Mouse (Mus musculus) liver, embryonic 16.5 days (tissue): ENCODE results near the gene Vdac1. TPM values are rescaled to one million over a fixed set of nuclear protein-coding genes. Genes with fewer than 3 reads are reported as not detected.

Experiments used
- ATAC-seq: fragments of 200-750 bp; cut with Nextera tagmentation; 2 replicates; pipeline ENCODE4 v1.8.0; 2017; ENCODE audit warnings: low read depth, mild to moderate bottlenecking, moderate number of reproducible peaks, moderate library complexity
- H3K27ac ChIP-seq: fragments of 300-500 bp; sonication (generic); 2 replicates; pipeline ENCODE4 v1.5.1; 2014; ENCODE audit warnings: mild to moderate bottlenecking, low read length
- H3K27me3 ChIP-seq: fragments of 300-500 bp; sonication (generic); 2 replicates; pipeline ENCODE4 v1.6.1; 2014; ENCODE audit warnings: low read depth, low read length, mixed read lengths; ENCODE audit not compliant: control insufficient read depth, insufficient read depth
- H3K36me3 ChIP-seq: fragments of 300-500 bp; sonication (generic); 2 replicates; pipeline ENCODE4 v1.6.1; 2014; ENCODE audit warnings: mild to moderate bottlenecking; ENCODE audit not compliant: control insufficient read depth, insufficient read depth
- H3K4me1 ChIP-seq: fragments of 300-500 bp; sonication (generic); 2 replicates; pipeline ENCODE4 v1.6.1; 2014; ENCODE audit warnings: low read depth, low read length, mixed read lengths; ENCODE audit not compliant: control insufficient read depth
- H3K4me2 ChIP-seq: fragments of 300-500 bp; sonication (generic); 2 replicates; pipeline ENCODE4 v1.6.1; 2014; ENCODE audit warnings: low read depth, low read length, mixed read lengths
- H3K4me3 ChIP-seq: fragments of 300-500 bp; sonication (generic); 2 replicates; pipeline ENCODE4 v1.5.1; 2014; ENCODE audit warnings: low read depth, mild to moderate bottlenecking, low read length
- H3K9ac ChIP-seq: fragments of 300-500 bp; sonication (generic); 2 replicates; pipeline ENCODE4 v1.6.1; 2014; ENCODE audit warnings: low read depth, low read length
- H3K9me3 ChIP-seq: fragments of 300-500 bp; sonication (generic); replicated peaks from 2 replicates; pipeline ENCODE4 v1.6.1; 2016; ENCODE audit warnings: low read length; ENCODE audit not compliant: control insufficient read depth
- WGBS: fragments of 180-500 bp; shearing (Covaris S2); extraction: QIAGEN DNeasy Blood & Tissue Kit; methylation state at CpG from one replicate; pipeline ENCODE4 v1.1.7; 2014; ENCODE audit not compliant: insufficient replicate concordance; 5-methylcytosine and 5-hydroxymethylcytosine counted together
- polyA plus RNA-seq: library from polyadenylated mRNA; unstranded; fragments of >200 nt; fragmentation: Nextera tagmentation; extraction: Ambion mirVana; gene quantifications from 2 replicates; pipeline ENCODE4 v1.2.1, GENCODE M21; 2015

Vdac1 gene
- polyA plus RNA-seq, 1 experiment from 2014 or later, result 121 TPM

DNA sequence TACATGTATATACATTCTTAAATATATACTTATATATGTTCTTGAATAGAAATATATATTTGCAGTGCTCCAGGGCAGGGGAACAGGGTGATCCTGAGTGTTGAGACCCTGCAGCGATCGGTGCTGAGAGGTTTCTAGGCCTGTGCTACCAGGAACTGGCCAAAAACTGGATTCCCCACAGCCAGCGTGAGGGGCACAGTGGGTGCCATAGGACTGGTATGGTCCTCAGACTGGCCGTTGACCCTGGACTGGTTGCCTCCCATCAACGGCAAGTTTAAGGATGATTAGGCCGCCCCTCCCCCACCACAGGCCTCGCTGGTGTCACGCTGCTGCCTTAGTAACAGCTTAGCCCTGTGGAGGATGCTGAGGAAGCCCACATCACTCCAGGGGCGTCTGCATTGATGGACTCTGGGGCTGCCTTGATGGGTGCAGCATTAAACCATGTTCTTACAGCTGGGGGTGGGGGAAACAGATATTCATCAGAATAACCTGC lies 44.6 kb downstream of the Vdac1 start:
- H3K36me3 ChIP-seq, result peaks cover 20% of the 10 kb centered on the region
- H3K4me2 ChIP-seq, result no peak overlapping the region
- 69% methylated on average over 9 of the region's 9 CpGs for WGBS

DNA sequence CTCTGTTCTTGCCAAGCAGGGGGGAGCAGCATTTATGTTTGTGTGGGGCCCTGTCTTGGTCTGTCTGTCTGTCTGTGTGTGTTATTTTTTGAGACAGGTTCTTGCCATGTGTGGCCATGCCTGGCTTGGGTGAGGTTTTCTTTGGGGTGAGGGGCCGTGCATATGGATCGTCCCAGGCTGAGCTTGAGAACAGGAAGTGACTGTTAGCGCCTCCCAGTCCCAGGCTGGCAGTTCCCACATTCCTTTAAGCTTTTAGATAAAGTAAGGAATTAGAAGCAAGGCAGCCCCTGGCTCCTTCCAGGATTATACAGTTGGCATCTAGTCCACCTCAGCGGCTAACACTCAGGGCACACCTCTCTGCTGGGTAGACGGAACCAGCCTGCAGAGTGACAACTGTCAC lies 48.7 kb downstream of the Vdac1 start:
- Histone ChIP-seq H3K4me1 (no peaks in the 10 kb centered on the region), H3K27me3 (no peaks in the 10 kb centered on the region), H3K9ac (no peak overlapping the region), H3K4me3 (no peak overlapping the region), H3K27ac (no peak overlapping the region), H3K36me3 (peaks cover 14% of the 10 kb centered on the region), H3K9me3 (no peaks in the 10 kb centered on the region), H3K4me2 (no peak overlapping the region)
- no peak for ATAC-seq
- WGBS, result 54% methylated on average over 5 of the region's 5 CpGs

More for the DNA sequence above, 44.6 kb downstream of the Vdac1 start:
- no peaks in the 10 kb centered on the region for H3K27me3 ChIP-seq
- ATAC-seq, result no peak
- no peak overlapping the region for H3K4me3 ChIP-seq
- no peak overlapping the region for H3K9ac ChIP-seq
- no peak overlapping the region for H3K27ac ChIP-seq
- H3K4me1 ChIP-seq, result peaks cover 6% of the 10 kb centered on the region
- H3K9me3 ChIP-seq, result no peaks in the 10 kb centered on the region

DNA sequence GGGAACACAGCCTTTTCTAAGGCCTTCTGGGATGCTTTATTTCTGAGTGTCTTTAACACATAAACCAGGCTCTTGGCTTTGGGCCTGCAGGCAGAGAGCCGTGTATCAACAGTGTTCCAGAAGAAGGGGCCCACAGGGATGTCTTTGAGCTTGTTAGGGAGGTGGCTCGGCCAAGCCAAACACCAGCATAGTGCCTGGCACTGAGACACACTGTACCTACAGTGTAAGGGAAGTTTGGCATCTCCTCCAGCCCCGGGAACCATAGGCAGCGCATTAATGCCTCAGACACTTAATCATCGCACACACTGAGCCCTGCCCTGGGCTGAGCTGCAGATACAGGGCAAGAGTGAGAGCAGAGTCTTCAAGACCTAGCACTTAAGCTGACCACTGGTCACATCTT lies 57.7 kb downstream of the Vdac1 start:
- Histone ChIP-seq H3K9ac (no peak overlapping the region), H3K27ac (no peak overlapping the region), H3K4me1 (no peaks in the 10 kb centered on the region), H3K9me3 (no peaks in the 10 kb centered on the region), H3K4me3 (no peak overlapping the region), H3K4me2 (no peak overlapping the region), H3K27me3 (no peaks in the 10 kb centered on the region; the same call in 1 of the 2 replicates), H3K36me3 (no peaks in the 10 kb centered on the region)
- no peak for ATAC-seq
- WGBS, result 72% methylated on average over 5 of the region's 5 CpGs

DNA sequence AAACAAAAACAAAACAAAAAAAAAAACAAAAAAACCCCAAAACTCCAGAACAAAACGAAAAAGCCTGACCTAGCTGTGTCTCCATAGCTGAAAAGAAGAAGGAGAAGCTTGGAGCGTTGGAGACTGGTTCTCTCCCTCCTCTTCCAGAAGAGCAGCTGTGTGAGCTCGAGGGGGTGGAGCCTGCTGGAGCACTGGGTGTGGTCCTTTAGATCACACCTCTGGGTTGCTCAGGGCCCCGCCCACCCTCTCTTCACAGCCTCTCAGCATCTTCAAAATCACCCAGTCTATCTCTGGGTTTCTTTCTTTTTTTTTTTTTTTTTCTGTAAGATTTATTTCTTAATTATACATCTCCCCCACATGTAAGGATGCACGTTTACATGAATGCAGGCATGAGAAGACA lies 58.6 kb downstream of the Vdac1 start:
- no peaks in the 10 kb centered on the region for H3K9me3 ChIP-seq
- ATAC-seq, result no peak
- H3K4me3 ChIP-seq, result no peak overlapping the region
- no peaks in the 10 kb centered on the region; the same call in 1 of the 2 replicates for H3K27me3 ChIP-seq
- no peak overlapping the region for H3K27ac ChIP-seq
- H3K4me1 ChIP-seq, result no peaks in the 10 kb centered on the region
- H3K4me2 ChIP-seq, result no peak overlapping the region
- H3K9ac ChIP-seq, result no peak overlapping the region
- no peaks in the 10 kb centered on the region for H3K36me3 ChIP-seq
- 28% methylated on average over 5 of the region's 5 CpGs for WGBS

DNA sequence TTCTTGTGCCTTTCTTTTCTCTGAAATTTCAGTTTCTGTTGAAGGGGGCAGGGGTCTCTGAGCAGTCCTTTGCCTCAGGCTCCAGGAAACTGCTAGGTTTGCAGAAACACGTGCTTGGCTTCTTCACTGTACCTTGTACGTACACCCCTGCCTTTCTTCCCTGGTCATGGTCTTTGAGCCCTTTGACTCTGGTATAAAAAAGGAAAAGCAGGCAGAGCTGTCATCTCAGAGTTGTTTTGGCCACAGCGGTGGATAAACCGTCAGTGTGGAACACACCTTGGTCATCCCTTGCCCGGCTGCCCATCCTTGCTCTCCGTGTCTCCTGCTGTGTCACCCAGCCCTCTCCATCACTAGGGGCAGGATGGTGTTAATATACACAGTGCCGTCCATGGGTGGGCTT lies 59.2 kb downstream of the Vdac1 start:
- no peaks in the 10 kb centered on the region for H3K9me3 ChIP-seq
- no peak for ATAC-seq
- H3K36me3 ChIP-seq, result no peaks in the 10 kb centered on the region
- H3K4me2 ChIP-seq, result no peak overlapping the region
- 68% methylated on average over 7 of the region's 7 CpGs for WGBS
- no peak overlapping the region for H3K4me3 ChIP-seq
- no peaks in the 10 kb centered on the region; the same call in 1 of the 2 replicates for H3K27me3 ChIP-seq
- H3K4me1 ChIP-seq, result no peaks in the 10 kb centered on the region
- H3K9ac ChIP-seq, result no peak overlapping the region
- H3K27ac ChIP-seq, result no peak overlapping the region

DNA sequence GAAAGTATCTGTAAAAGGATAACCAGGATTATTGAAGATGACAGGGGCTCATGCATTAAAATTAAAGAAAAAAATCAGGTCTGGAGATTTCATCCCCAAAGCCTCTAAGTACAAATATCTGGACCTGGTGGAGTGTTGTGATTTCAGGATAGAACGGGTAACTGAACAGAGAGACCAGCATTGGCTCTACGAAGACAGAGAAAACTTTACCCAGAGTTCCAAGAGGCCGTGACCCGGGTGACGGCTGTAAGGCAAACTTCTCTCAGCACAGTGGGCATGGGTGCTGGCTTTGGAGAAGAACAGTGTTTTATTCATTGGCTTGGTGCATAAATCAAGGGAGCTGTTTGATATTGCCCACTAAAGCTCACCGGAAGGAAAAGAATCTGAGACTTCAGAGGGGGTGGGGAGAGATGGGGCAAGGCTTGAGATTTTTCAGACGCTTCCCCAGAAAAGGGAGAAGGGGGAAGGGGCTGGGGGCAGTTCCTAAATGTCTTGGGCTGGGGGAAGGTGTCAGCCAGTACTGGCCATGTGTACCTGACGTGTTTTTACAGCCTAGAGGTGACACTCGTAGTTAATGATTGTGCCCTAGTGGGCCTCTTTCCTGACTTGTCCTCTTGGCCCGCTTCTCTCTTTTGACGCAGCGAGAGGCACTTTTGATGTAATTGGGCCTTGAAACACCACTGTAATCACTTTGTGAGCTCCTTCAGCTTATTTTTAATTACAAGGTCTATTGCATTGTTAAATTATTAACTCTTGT lies 59.8 kb downstream of the Vdac1 start:
- no peak for ATAC-seq
- H3K4me3 ChIP-seq, result no peak overlapping the region
- H3K9me3 ChIP-seq, result no peaks in the 10 kb centered on the region
- 65% methylated on average over 12 of the region's 12 CpGs for WGBS
- no peak overlapping the region for H3K9ac ChIP-seq
- H3K27me3 ChIP-seq, result no peaks in the 10 kb centered on the region; the same call in 1 of the 2 replicates
- no peaks in the 10 kb centered on the region for H3K4me1 ChIP-seq
- no peak overlapping the region for H3K4me2 ChIP-seq
- H3K27ac ChIP-seq, result no peak overlapping the region
- no peaks in the 10 kb centered on the region for H3K36me3 ChIP-seq

DNA sequence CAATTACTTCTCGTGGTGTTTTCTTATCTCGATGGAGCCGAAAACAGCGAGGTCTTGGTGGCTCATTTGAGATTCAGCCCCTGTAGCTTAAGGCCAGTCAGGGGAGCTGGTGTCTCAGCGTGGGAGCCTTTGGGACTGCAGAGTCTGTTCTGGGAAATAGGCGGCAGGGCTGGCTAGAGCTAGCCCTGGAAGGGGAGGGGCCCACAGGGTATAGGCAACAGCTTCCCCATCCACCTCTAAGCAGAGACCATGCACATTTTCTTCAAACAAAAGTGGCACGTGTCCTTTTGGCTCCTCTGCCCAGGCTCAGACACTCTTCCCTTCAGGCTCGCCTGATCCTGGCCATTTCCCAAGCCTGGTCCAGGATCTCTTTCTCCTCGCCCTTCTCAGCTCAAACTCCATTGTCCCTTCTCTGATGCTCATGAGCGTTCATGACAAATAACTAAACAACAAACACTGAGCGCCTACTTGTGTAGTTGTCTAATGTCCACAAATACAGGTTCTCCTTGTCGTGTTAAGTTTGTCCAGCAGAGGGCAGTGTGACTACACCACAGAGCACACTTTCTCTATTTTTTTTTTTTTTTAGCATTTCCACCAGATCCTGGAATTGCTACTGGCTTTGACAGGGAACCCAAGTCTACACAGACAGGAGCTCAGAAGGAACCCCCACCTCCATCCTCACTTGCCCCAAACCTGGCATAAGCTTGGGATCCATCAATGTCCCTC lies 60.6 kb downstream of the Vdac1 start:
- no peak for ATAC-seq
- no peak overlapping the region for H3K4me3 ChIP-seq
- no peaks in the 10 kb centered on the region for H3K36me3 ChIP-seq
- no peak overlapping the region for H3K27ac ChIP-seq
- 27% methylated on average over 12 of the region's 12 CpGs for WGBS
- no peaks in the 10 kb centered on the region for H3K4me1 ChIP-seq
- no peak overlapping the region for H3K9ac ChIP-seq
- H3K9me3 ChIP-seq, result no peaks in the 10 kb centered on the region
- H3K4me2 ChIP-seq, result no peak overlapping the region
- H3K27me3 ChIP-seq, result no peaks in the 10 kb centered on the region; the same call in 1 of the 2 replicates

DNA sequence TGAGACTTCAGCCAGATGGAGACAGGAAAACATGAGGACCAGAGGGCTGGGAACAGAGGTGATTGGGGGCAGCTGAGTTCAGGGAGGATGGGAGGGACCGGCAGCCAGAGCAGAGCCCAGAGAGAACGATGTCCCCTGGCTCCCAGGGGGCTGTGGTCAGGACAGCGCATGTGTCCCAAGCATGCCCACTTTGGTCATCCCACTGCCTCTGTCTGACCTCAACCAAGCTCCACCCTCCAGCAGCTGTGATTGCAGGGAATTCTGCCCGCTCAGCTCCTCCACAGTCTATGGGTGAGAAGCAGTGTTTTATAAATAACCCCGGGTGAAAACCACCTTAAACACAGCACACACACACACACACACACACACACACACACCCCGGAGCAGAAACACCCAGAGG lies 68.8 kb downstream of the Vdac1 start:
- Histone ChIP-seq H3K4me1 (no peaks in the 10 kb centered on the region), H3K36me3 (no peaks in the 10 kb centered on the region), H3K27me3 (no peaks in the 10 kb centered on the region), H3K27ac (no peak overlapping the region), H3K4me3 (no peak overlapping the region), H3K9ac (no peak overlapping the region), H3K9me3 (no peaks in the 10 kb centered on the region), H3K4me2 (no peak overlapping the region)
- 60% methylated on average over 6 of the region's 6 CpGs for WGBS
- ATAC-seq, result no peak

DNA sequence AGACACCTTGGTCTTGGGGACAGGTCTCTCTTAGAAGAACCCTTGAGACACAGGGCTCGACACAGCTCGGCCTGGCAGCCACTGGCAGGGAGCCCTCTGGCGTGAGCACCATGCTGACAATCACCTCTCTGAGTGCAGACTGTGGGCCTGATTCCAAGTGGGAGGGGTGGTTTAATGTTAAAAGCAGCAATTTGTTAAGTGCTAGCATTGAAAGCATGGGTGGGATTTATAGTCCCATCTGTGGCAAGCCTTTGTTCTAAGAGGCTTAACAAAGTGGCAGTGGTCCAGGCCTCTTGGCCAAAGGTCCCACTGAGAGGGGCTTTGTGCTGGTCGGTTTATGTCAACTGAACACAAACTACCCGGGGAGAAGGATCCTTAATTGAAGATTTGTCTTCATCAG lies 70.9 kb downstream of the Vdac1 start:
- no peak for ATAC-seq
- H3K4me1 ChIP-seq, result no peaks in the 10 kb centered on the region
- 47% methylated on average over 5 of the region's 5 CpGs for WGBS

More for the DNA sequence above, 70.9 kb downstream of the Vdac1 start:
- H3K27ac ChIP-seq, result no peak overlapping the region
- no peak overlapping the region for H3K9ac ChIP-seq
- H3K4me3 ChIP-seq, result no peak overlapping the region
- H3K4me2 ChIP-seq, result no peak overlapping the region
- no peaks in the 10 kb centered on the region for H3K9me3 ChIP-seq
- H3K36me3 ChIP-seq, result no peaks in the 10 kb centered on the region
- no peaks in the 10 kb centered on the region for H3K27me3 ChIP-seq
